Mouse (Mus musculus) cerebellum, adult 2 months (tissue): ENCODE results near the gene Gm49486. TPM values are rescaled to one million over a fixed set of nuclear protein-coding genes. Genes with fewer than 3 reads are reported as not detected.

Experiments
- DNase-seq, 2 experiments: peaks; one replicate each; pipeline ENCODE4 v3.0.0; 2021
- H3K27ac ChIP-seq: fragments of 200-500 bp; 2 replicates; pipeline ENCODE4 v1.5.1; 2012; ENCODE audit warnings: low read length, control low read depth, inconsistent platforms; ENCODE audit not compliant: insufficient read depth
- H3K27me3 ChIP-seq: fragments of 200-500 bp; 2 replicates; pipeline ENCODE4 v1.6.1; 2012; ENCODE audit warnings: inconsistent platforms, mild to moderate bottlenecking, low read length, moderate library complexity; ENCODE audit not compliant: control insufficient read depth, insufficient read depth
- H3K4me1 ChIP-seq: fragments of 200-500 bp; 2 replicates; pipeline ENCODE4 v1.6.1; 2011; ENCODE audit warnings: low read length; ENCODE audit not compliant: control insufficient read depth, insufficient read depth
- H3K4me3 ChIP-seq: fragments of 200-500 bp; replicated peaks from 2 replicates; pipeline ENCODE3; 2011; ENCODE audit warnings: mild to moderate bottlenecking, low read depth, low read length, control low read depth; ENCODE audit not compliant: insufficient read depth
- CTCF ChIP-seq: fragments of 200-500 bp; IDR thresholded peaks from 2 replicates; pipeline ENCODE4 v1.5.1; 2011; ENCODE audit warnings: low read depth, mild to moderate bottlenecking, control low read depth, low read length, moderate library complexity, borderline replicate concordance; ENCODE audit not compliant: insufficient read depth
- POLR2A ChIP-seq: fragments of 200-500 bp; IDR thresholded peaks from 2 replicates; pipeline ENCODE4 v1.6.1; 2011; ENCODE audit warnings: low read length, control low read depth, borderline replicate concordance; ENCODE audit not compliant: insufficient read depth
- WGBS: fragments of 180-500 bp; shearing (Covaris S2); methylation state at CpG from one replicate; pipeline ENCODE4 v1.1.7; 2018; 5-methylcytosine and 5-hydroxymethylcytosine counted together
- polyA plus RNA-seq: library from polyadenylated mRNA; depleted of rRNA; stranded (reverse); fragments of >200 nt; gene quantifications from 2 replicates; pipeline ENCODE4 v1.2.3, GENCODE M21; 2012; rRNA removed

The Gm49486 gene
- polyA plus RNA-seq: 0.33 and 0.67 TPM in 2 replicates

GRCm38 (mm10) chr15:79229058-79229821 is at the start of gene Gm49486, which contains the start of gene Pick1:
Gene Gm49486, plus strand, starts transcription at chr15:79229391.
Gene Pick1, plus strand, starts transcription at chr15:79229173.
- TF ChIP-seq POLR2A: peak; percentile 86
- TF ChIP-seq CTCF: no peak
- H3K27me3 ChIP-seq: no peaks in the 10 kb centered on the region
- H3K4me1 ChIP-seq: peaks cover 3% of the 10 kb centered on the region
- H3K4me3 ChIP-seq: peak within 1 kb of the TSS; percentile 88
- peak within 1 kb of the TSS; percentile 85 for H3K27ac ChIP-seq
- WGBS: under 1% methylated on average over 51 of the region's 51 CpGs
- DNase-seq: peak; percentile 92 to 98

- no peak for DNase-seq
- 79% methylated on average over 10 of the region's 10 CpGs for WGBS
- H3K4me1 ChIP-seq: no peaks in the 10 kb centered on the region
- no peaks in the 10 kb centered on the region for H3K27me3 ChIP-seq
- H3K4me3 ChIP-seq: no peak overlapping the region
- TF ChIP-seq CTCF (no peak), POLR2A (no peak)
- no peak overlapping the region for H3K27ac ChIP-seq
Measured at GRCm38 (mm10) chr15:79185213-79185612, 44.0 kb upstream of the Gm49486 start.

- no peak for DNase-seq
- Histone ChIP-seq H3K27ac (no peak overlapping the region), H3K27me3 (no peaks in the 10 kb centered on the region), H3K4me1 (no peaks in the 10 kb centered on the region), H3K4me3 (no peak overlapping the region)
- TF ChIP-seq CTCF (no peak), POLR2A (no peak)
- WGBS: 93% methylated on average over 8 of the region's 8 CpGs
Measured at GRCm38 (mm10) chr15:79187819-79188218, 41.4 kb upstream of the Gm49486 start.

- Histone ChIP-seq H3K4me1 (no peaks in the 10 kb centered on the region), H3K4me3 (no peak overlapping the region), H3K27me3 (no peaks in the 10 kb centered on the region), H3K27ac (no peak overlapping the region)
- TF ChIP-seq POLR2A: no peak
- no peak for TF ChIP-seq CTCF
- no peak for DNase-seq
- 97% methylated on average over 2 of the region's 2 CpGs for WGBS
Measured at GRCm38 (mm10) chr15:79191426-79191825, 37.8 kb upstream of the Gm49486 start.

GRCm38 (mm10) chr15:79192450-79192849 is 36.7 kb upstream of the Gm49486 start:
- DNase-seq: no peak
- TF ChIP-seq CTCF: no peak
- no peak for TF ChIP-seq POLR2A
- WGBS: 43% methylated on average over 6 of the region's 6 CpGs
- H3K4me1 ChIP-seq: no peaks in the 10 kb centered on the region
- no peaks in the 10 kb centered on the region for H3K27me3 ChIP-seq
- H3K4me3 ChIP-seq: no peak overlapping the region
- H3K27ac ChIP-seq: no peak overlapping the region

- Histone ChIP-seq H3K4me1 (no peaks in the 10 kb centered on the region), H3K27ac (peak overlapping the region; percentile 34; the same call in 1 of the 2 replicates), H3K4me3 (no peak overlapping the region), H3K27me3 (no peaks in the 10 kb centered on the region)
- 6% methylated on average over 27 of the region's 27 CpGs for WGBS
- peak in 1 of 2 experiments; percentile 26 for DNase-seq
- TF ChIP-seq POLR2A (no peak), CTCF (no peak)
Measured at GRCm38 (mm10) chr15:79192885-79193845, 36.0 kb upstream of the Gm49486 start.

GRCm38 (mm10) chr15:79194048-79194447 is 35.1 kb upstream of the Gm49486 start:
- H3K27me3 ChIP-seq: no peaks in the 10 kb centered on the region
- H3K4me3 ChIP-seq: no peak overlapping the region
- WGBS: 65% methylated on average over 9 of the region's 9 CpGs
- TF ChIP-seq POLR2A (no peak), CTCF (no peak)
- no peaks in the 10 kb centered on the region for H3K4me1 ChIP-seq
- peak overlapping the region; percentile 34; the same call in 1 of the 2 replicates for H3K27ac ChIP-seq
- DNase-seq: no peak
